Mouse (Mus musculus) midbrain, embryonic 14.5 days (tissue): ENCODE measurements around the gene Rc3h1. TPM values are rescaled to one million over a fixed set of nuclear protein-coding genes. Genes with fewer than 3 reads are reported as not detected.
"Not testable (repeated sequence)": the region's sequence is repeated elsewhere in the genome, so short reads cannot be mapped to it uniquely, and the experiment has no call there.

ENCODE experiments used
- ATAC-seq: fragments of 200-750 bp; cut with Nextera tagmentation; 2 replicates; pipeline ENCODE4 v1.8.0; 2017; ENCODE audit warnings: moderate number of reproducible peaks, moderate library complexity; ENCODE audit not compliant: low FRiP score, low TSS enrichment
- DNase-seq: peaks from one replicate; pipeline ENCODE4 v3.0.0-alpha.2; 2015
- H3K27ac ChIP-seq: fragments of 300-500 bp; sonication (generic); replicated peaks from 2 replicates; pipeline ENCODE4 v1.5.1; 2014; ENCODE audit warnings: mild to moderate bottlenecking, low read depth, low read length, moderate library complexity
- H3K27me3 ChIP-seq: fragments of 300-500 bp; sonication (generic); 2 replicates; pipeline ENCODE4 v1.6.1; 2014; ENCODE audit warnings: low read length, control low read depth, mixed read lengths; ENCODE audit not compliant: control insufficient read depth, insufficient read depth
- H3K36me3 ChIP-seq: fragments of 300-500 bp; sonication (generic); 2 replicates; pipeline ENCODE4 v1.6.1; 2014; ENCODE audit warnings: low read length, control low read depth; ENCODE audit not compliant: control insufficient read depth, insufficient read depth
- H3K4me1 ChIP-seq: fragments of 300-500 bp; sonication (generic); 2 replicates; pipeline ENCODE4 v1.6.1; 2014; ENCODE audit warnings: mild to moderate bottlenecking, antibody characterized with exemption, low read length, control low read depth; ENCODE audit not compliant: control insufficient read depth, insufficient read depth
- H3K4me2 ChIP-seq: fragments of 300-500 bp; sonication (generic); 2 replicates; pipeline ENCODE4 v1.6.1; 2014; ENCODE audit warnings: mild to moderate bottlenecking, low read length, moderate library complexity
- H3K4me3 ChIP-seq: fragments of 300-500 bp; sonication (generic); replicated peaks from 2 replicates; pipeline ENCODE4 v1.5.1; 2014; ENCODE audit warnings: low read depth, low read length
- H3K9ac ChIP-seq: fragments of 300-500 bp; sonication (generic); replicated peaks from 2 replicates; pipeline ENCODE4 v1.6.1; 2014; ENCODE audit warnings: mild to moderate bottlenecking, low read length, moderate library complexity
- H3K9me3 ChIP-seq: fragments of 300-500 bp; sonication (generic); 2 replicates; pipeline ENCODE4 v1.6.1; 2016; ENCODE audit warnings: low read length, control low read depth, mixed read lengths; ENCODE audit not compliant: control insufficient read depth
- WGBS: fragments of 180-500 bp; shearing (Covaris S2); extraction: QIAGEN DNeasy Blood & Tissue Kit; methylation state at CpG from one replicate; pipeline ENCODE4 v1.1.7; 2014; 5-methylcytosine and 5-hydroxymethylcytosine counted together
- polyA plus RNA-seq: library from polyadenylated mRNA; unstranded; fragments of >200 nt; fragmentation: Nextera tagmentation; extraction: Ambion mirVana; gene quantifications from 2 replicates; pipeline ENCODE4 v1.2.1, GENCODE M21; 2014

The Rc3h1 gene
- polyA plus RNA-seq, 1 experiment from 2014 or later = 10.7 TPM

- ATAC-seq = no peak
- H3K27ac ChIP-seq = no peak overlapping the region
Observed at GRCm38 (mm10) chr1:160980021-160980420, 73.8 kb downstream of the Rc3h1 start.

GRCm38 (mm10) chr1:160980537-160981234, 74.5 kb downstream of the Rc3h1 start:
- WGBS = 89% methylated on average over 8 of the region's 8 CpGs

More at GRCm38 (mm10) chr1:160980021-160980420, 73.8 kb downstream of the Rc3h1 start:
- no peaks in the 10 kb centered on the region for H3K27me3 ChIP-seq
- H3K4me1 ChIP-seq = no peaks in the 10 kb centered on the region
- H3K4me2 ChIP-seq = no peak overlapping the region
- WGBS = 86% methylated on average over 5 of the region's 5 CpGs
- no peaks in the 10 kb centered on the region for H3K9me3 ChIP-seq
- H3K4me3 ChIP-seq = no peak overlapping the region
- 0 out of 2 replicates have a peak, but pooled peaks cover 9% of the 10 kb centered on the region for H3K36me3 ChIP-seq
- H3K9ac ChIP-seq = no peak overlapping the region
- DNase-seq = no peak

GRCm38 (mm10) chr1:160981337-160981736, 75.1 kb downstream of the Rc3h1 start:
- Histone ChIP-seq H3K4me1 (no peaks in the 10 kb centered on the region), H3K9me3 (no peaks in the 10 kb centered on the region), H3K36me3 (no peaks in the 10 kb centered on the region), H3K27ac (no peak overlapping the region), H3K27me3 (no peaks in the 10 kb centered on the region), H3K4me2 (no peak overlapping the region), H3K4me3 (no peak overlapping the region), H3K9ac (no peak overlapping the region)
- WGBS = 100% methylated on average over 4 of the region's 4 CpGs
- DNase-seq (no peak), ATAC-seq (no peak)

More at GRCm38 (mm10) chr1:160980537-160981234, 74.5 kb downstream of the Rc3h1 start:
- Histone ChIP-seq H3K9ac (no peak overlapping the region), H3K4me3 (no peak overlapping the region), H3K27ac (no peak overlapping the region), H3K4me1 (no peaks in the 10 kb centered on the region), H3K4me2 (no peak overlapping the region), H3K36me3 (0 out of 2 replicates have a peak, but pooled peaks cover 5% of the 10 kb centered on the region), H3K27me3 (no peaks in the 10 kb centered on the region), H3K9me3 (no peaks in the 10 kb centered on the region)
- DNase-seq = no peak
- ATAC-seq = no peak

- Histone ChIP-seq H3K4me1 (no peaks in the 10 kb centered on the region), H3K4me3 (no peak overlapping the region), H3K9ac (no peak overlapping the region), H3K27ac (no peak overlapping the region), H3K36me3 (no peaks in the 10 kb centered on the region), H3K9me3 (no peaks in the 10 kb centered on the region), H3K27me3 (no peaks in the 10 kb centered on the region), H3K4me2 (no peak overlapping the region)
- WGBS = 90% methylated on average over 3 of the region's 3 CpGs
- ATAC-seq (no peak), DNase-seq (no peak)
Observed at GRCm38 (mm10) chr1:160982887-160983286, 76.7 kb downstream of the Rc3h1 start.

- not testable (repeated sequence) for ATAC-seq, DNase-seq, H3K9me3 ChIP-seq, H3K4me2 ChIP-seq, H3K27ac ChIP-seq, H3K4me3 ChIP-seq, H3K27me3 ChIP-seq, H3K4me1 ChIP-seq, H3K9ac ChIP-seq, H3K36me3 ChIP-seq
- 59% methylated on average over 1 of the region's 1 CpGs for WGBS
Observed at GRCm38 (mm10) chr1:160984731-160985130, 78.5 kb downstream of the Rc3h1 start.

GRCm38 (mm10) chr1:160985477-160985876, 79.3 kb downstream of the Rc3h1 start:
- no peaks in the 10 kb centered on the region for H3K36me3 ChIP-seq
- no peak overlapping the region for H3K9ac ChIP-seq
- no peak for DNase-seq
- H3K4me2 ChIP-seq = no peak overlapping the region
- H3K9me3 ChIP-seq = no peaks in the 10 kb centered on the region
- no peak overlapping the region for H3K27ac ChIP-seq
- 88% methylated on average over 6 of the region's 6 CpGs for WGBS
- H3K4me1 ChIP-seq = no peaks in the 10 kb centered on the region
- H3K27me3 ChIP-seq = no peaks in the 10 kb centered on the region
- H3K4me3 ChIP-seq = no peak overlapping the region
- ATAC-seq = no peak

- ATAC-seq (no peak), DNase-seq (no peak)
- H3K9me3 ChIP-seq = no peaks in the 10 kb centered on the region
- H3K4me1 ChIP-seq = no peaks in the 10 kb centered on the region
- no peak overlapping the region for H3K4me2 ChIP-seq
- H3K27me3 ChIP-seq = no peaks in the 10 kb centered on the region
- no peak overlapping the region for H3K9ac ChIP-seq
- WGBS = 90% methylated on average over 17 of the region's 17 CpGs
- no peaks in the 10 kb centered on the region for H3K36me3 ChIP-seq
- H3K27ac ChIP-seq = no peak overlapping the region
- no peak overlapping the region for H3K4me3 ChIP-seq
Observed at GRCm38 (mm10) chr1:160986881-160987635, 80.8 kb downstream of the Rc3h1 start.

- 89% methylated on average over 14 of the region's 15 CpGs for WGBS
- no peak overlapping the region for H3K27ac ChIP-seq
- no peak for DNase-seq
Observed at GRCm38 (mm10) chr1:160989395-160989794, 83.2 kb downstream of the Rc3h1 start.

More at GRCm38 (mm10) chr1:160989395-160989794, 83.2 kb downstream of the Rc3h1 start:
- H3K4me2 ChIP-seq = no peak overlapping the region
- H3K9ac ChIP-seq = no peak overlapping the region
- no peaks in the 10 kb centered on the region for H3K36me3 ChIP-seq
- H3K27me3 ChIP-seq = no peaks in the 10 kb centered on the region
- no peak for ATAC-seq
- no peak overlapping the region for H3K4me3 ChIP-seq
- no peaks in the 10 kb centered on the region for H3K9me3 ChIP-seq
- no peaks in the 10 kb centered on the region for H3K4me1 ChIP-seq
